Mouse (Mus musculus) megakaryocyte, embryonic 14.5 days (primary cell): ENCODE measurements around the gene Mcrip2. TPM values are rescaled to one million over a fixed set of nuclear protein-coding genes. Genes with fewer than 3 reads are reported as not detected.
A peak's percentile ranks its signal among the peaks of the same experiment; 100 is the strongest.

ENCODE experiments used
- H3K27me3 ChIP-seq: replicated peaks from 2 replicates; pipeline ENCODE3; 2012; ENCODE audit warnings: inconsistent platforms
- H3K36me3 ChIP-seq: replicated peaks from 2 replicates; pipeline ENCODE3; 2012; ENCODE audit warnings: low read length, inconsistent platforms, mixed read lengths
- H3K4me1 ChIP-seq: 2 replicates; pipeline ENCODE4 v1.6.1; 2012; ENCODE audit warnings: inconsistent platforms
- H3K4me3 ChIP-seq: replicated peaks from 2 replicates; pipeline ENCODE3; 2012; ENCODE audit warnings: moderate library complexity, mild to moderate bottlenecking, inconsistent platforms
- H3K9me3 ChIP-seq: 2 replicates; pipeline ENCODE4 v1.6.1; 2012; ENCODE audit warnings: inconsistent platforms
- FLI1 ChIP-seq: IDR thresholded peaks from 2 replicates; pipeline ENCODE4 v1.6.1; 2012; ENCODE audit warnings: low read length, inconsistent platforms, mixed read lengths
- GATA1 ChIP-seq: IDR thresholded peaks from 3 replicates; pipeline ENCODE4 v1.6.1; 2012; ENCODE audit warnings: mixed read lengths, low read length, inconsistent platforms, borderline replicate concordance
- polyA plus RNA-seq: library from polyadenylated mRNA; stranded (reverse); fragments of >175 nt; gene quantifications from 2 replicates; pipeline ENCODE4 v1.2.3, GENCODE M21; 2012; ENCODE audit warnings: low replicate concordance; ENCODE audit not compliant: insufficient read depth

The Mcrip2 gene
- polyA plus RNA-seq, 1 experiment = 77.6 TPM

GRCm38 (mm10) chr17:25818851-25819780, 49.4 kb downstream of the Mcrip2 start:
- no peak for TF ChIP-seq GATA1
- no peak for TF ChIP-seq FLI1
- peak overlapping the region; percentile 87 for H3K4me3 ChIP-seq

GRCm38 (mm10) chr17:25817662-25818061, 50.9 kb downstream of the Mcrip2 start:
- H3K27me3 ChIP-seq = peaks cover 84% of the 10 kb centered on the region
- no peak for TF ChIP-seq GATA1
- no peaks in the 10 kb centered on the region for H3K36me3 ChIP-seq
- H3K4me3 ChIP-seq = no peak overlapping the region
- no peaks in the 10 kb centered on the region for H3K9me3 ChIP-seq
- peaks cover 29% of the 10 kb centered on the region for H3K4me1 ChIP-seq

More at GRCm38 (mm10) chr17:25818851-25819780, 49.4 kb downstream of the Mcrip2 start:
- H3K9me3 ChIP-seq = no peaks in the 10 kb centered on the region
- no peaks in the 10 kb centered on the region for H3K36me3 ChIP-seq
- peaks cover 31% of the 10 kb centered on the region for H3K4me1 ChIP-seq
- H3K27me3 ChIP-seq = peaks cover 71% of the 10 kb centered on the region

Other genes starting within 250 kb of the Mcrip2 start
- not detected in 2 replicates for gene Gng13, start 151.6 kb downstream of the Mcrip2 start, polyA plus RNA-seq
- 4.6 and 30.7 TPM in 2 replicates for gene Chtf18, start 141.3 kb downstream of the Mcrip2 start, polyA plus RNA-seq
- 27.9 and 63.5 TPM in 2 replicates for gene Rpusd1, start 141.1 kb downstream of the Mcrip2 start, polyA plus RNA-seq
- 1.1 TPM in 1 of 2 replicates, not detected in the other for gene Mslnl, start 132.7 kb downstream of the Mcrip2 start, polyA plus RNA-seq
- not detected in 2 replicates for gene Msln, start 114.4 kb downstream of the Mcrip2 start, polyA plus RNA-seq
- 5.5 and 12.7 TPM in 2 replicates for gene Narfl, start 95.0 kb downstream of the Mcrip2 start, polyA plus RNA-seq
- 14.8 and 29.7 TPM in 2 replicates for gene Haghl, start 83.1 kb downstream of the Mcrip2 start, polyA plus RNA-seq
- gene Ccdc78, start 82.2 kb downstream of the Mcrip2 start, polyA plus RNA-seq = not detected in 2 replicates
- gene Fam173a, start 75.9 kb downstream of the Mcrip2 start, polyA plus RNA-seq = 17.4 and 23.4 TPM in 2 replicates
- gene AC134908.4, start 73.1 kb downstream of the Mcrip2 start, polyA plus RNA-seq = not detected in 2 replicates
- 59.9 and 91.1 TPM in 2 replicates for gene Metrn, start 71.6 kb downstream of the Mcrip2 start, polyA plus RNA-seq
- gene Fbxl16, start 59.7 kb downstream of the Mcrip2 start, polyA plus RNA-seq = 0.15 TPM in 1 of 2 replicates, not detected in the other
- gene Wdr24, start 45.1 kb downstream of the Mcrip2 start, polyA plus RNA-seq = 6.4 and 8.2 TPM in 2 replicates
- 2.4 and 7.8 TPM in 2 replicates for gene Jmjd8, start 39.9 kb downstream of the Mcrip2 start, polyA plus RNA-seq
- gene Stub1, start 35.4 kb downstream of the Mcrip2 start, polyA plus RNA-seq = 34.5 and 115 TPM in 2 replicates
- 2.9 and 3.8 TPM in 2 replicates for gene Rhbdl1, start 31.5 kb downstream of the Mcrip2 start, polyA plus RNA-seq
- gene Gm20683, start 27.0 kb downstream of the Mcrip2 start, polyA plus RNA-seq = 3.0 and 5.2 TPM in 2 replicates
- gene Rhot2, start 23.9 kb downstream of the Mcrip2 start, polyA plus RNA-seq = 59.4 and 75.2 TPM in 2 replicates
- gene Wdr90, start 7.3 kb downstream of the Mcrip2 start, polyA plus RNA-seq = 6.0 and 10.1 TPM in 2 replicates
- gene Mettl26, start 6.3 kb upstream of the Mcrip2 start, polyA plus RNA-seq = 22.6 and 23.9 TPM in 2 replicates
- gene Wfikkn1, start 12.1 kb upstream of the Mcrip2 start, polyA plus RNA-seq = 1.9 and 3.1 TPM in 2 replicates
- 8.8 and 24.8 TPM in 2 replicates for gene Rab40c, start 51.0 kb upstream of the Mcrip2 start, polyA plus RNA-seq
- 48.5 and 65.5 TPM in 2 replicates for gene Pigq, start 76.2 kb upstream of the Mcrip2 start, polyA plus RNA-seq
- not detected in 2 replicates for gene Nhlrc4, start 76.2 kb upstream of the Mcrip2 start, polyA plus RNA-seq
- gene A930017K11Rik, start 83.8 kb upstream of the Mcrip2 start, polyA plus RNA-seq = not detected in 2 replicates
- 12.2 and 39.3 TPM in 2 replicates for gene Capn15, start 117.0 kb upstream of the Mcrip2 start, polyA plus RNA-seq
- 2.7 and 4.0 TPM in 2 replicates for gene Rab11fip3, start 200.8 kb upstream of the Mcrip2 start, polyA plus RNA-seq
- 0.35 and 1.5 TPM in 2 replicates for gene Decr2, start 221.6 kb upstream of the Mcrip2 start, polyA plus RNA-seq
- gene Nme4, start 226.8 kb upstream of the Mcrip2 start, polyA plus RNA-seq = 28.9 and 32.8 TPM in 2 replicates
- gene Tmem8, start 244.5 kb upstream of the Mcrip2 start, polyA plus RNA-seq = 3.3 and 4.1 TPM in 2 replicates